Mouse (Mus musculus) activated CD4-positive, CD25-positive, alpha-beta regulatory T cell, adult 4 months (primary cell): ENCODE measurements around the gene Itga2. TPM values are rescaled to one million over a fixed set of nuclear protein-coding genes. Genes with fewer than 3 reads are reported as not detected.
A peak's percentile ranks its signal among the peaks of the same experiment; 100 is the strongest.

Experiments used
- ATAC-seq: one replicate; pipeline ENCODE4 v1.8.0; 2017
- polyA plus RNA-seq, 2 experiments: library from polyadenylated mRNA; unstranded; fragments of 100-300 nt; shearing (Covaris generic); gene quantifications; one replicate each; pipeline ENCODE4 v1.2.1; 2017

Itga2 gene
- polyA plus RNA-seq, 2 experiments from 2014 or later, result 8.1 to 9.7 TPM

DNA sequence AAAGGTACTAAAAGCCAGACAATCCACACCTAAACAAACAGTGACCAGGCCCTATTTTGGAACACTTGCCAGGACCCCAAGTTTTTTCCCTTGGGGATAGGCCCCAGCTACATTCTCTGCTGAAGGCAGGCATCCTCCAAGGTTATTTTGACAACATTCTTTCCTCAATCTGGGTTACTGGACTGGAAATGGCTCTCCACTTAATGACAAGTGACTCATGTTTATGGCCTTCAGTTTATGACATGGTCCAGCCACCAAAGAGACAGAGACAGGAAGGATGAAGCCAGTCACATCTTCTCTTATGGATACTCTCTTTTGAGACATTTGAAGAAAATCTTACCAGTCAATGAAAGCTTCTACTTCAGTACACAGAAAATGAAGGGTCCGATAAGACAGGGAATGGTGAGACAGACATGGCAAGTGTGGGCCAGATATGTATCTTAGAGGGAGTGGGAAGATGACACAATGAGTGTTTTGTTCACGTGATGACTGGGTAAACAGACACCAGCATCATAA lies 55.8 kb downstream of the Itga2 start:
- ATAC-seq, result no peak

DNA sequence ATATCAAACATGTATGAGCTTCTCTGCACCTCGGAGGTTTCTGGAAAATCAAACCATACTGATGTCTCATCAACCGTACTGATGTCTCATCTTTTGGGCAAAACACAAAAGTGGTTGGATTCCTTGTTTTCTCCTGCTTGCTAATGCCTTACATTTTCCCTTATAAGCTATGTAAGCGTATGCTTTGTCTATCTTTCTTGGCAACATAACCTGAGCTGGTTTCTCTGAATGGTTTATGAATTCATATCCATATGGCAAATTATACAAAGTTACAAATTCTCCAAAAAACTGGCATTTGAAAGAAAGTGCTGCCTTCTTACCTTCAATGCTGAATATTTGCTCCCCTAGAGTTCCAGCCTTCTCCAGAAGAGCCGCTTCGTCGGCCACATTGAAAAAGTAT lies 57.2 kb downstream of the Itga2 start:
- ATAC-seq, result no peak

DNA sequence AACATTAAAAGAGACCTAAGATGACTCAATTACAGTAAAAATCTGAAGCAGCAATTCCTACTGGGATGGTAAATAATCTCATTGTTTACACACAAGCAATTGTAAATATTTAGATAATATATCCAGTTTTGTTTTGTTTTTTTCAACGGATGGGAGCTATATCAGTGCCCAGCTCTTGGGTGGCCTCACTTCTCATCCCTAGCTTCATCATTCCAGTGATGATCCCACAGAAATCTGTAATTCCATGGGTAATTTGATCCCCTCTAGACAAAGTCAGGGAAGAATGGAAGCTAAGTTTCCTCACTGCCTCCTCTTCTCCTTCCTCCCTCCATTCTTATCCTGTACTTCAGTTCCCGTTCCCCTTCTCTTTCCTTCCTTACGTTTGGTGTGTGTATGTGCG lies 74.4 kb downstream of the Itga2 start:
- no peak for ATAC-seq

DNA sequence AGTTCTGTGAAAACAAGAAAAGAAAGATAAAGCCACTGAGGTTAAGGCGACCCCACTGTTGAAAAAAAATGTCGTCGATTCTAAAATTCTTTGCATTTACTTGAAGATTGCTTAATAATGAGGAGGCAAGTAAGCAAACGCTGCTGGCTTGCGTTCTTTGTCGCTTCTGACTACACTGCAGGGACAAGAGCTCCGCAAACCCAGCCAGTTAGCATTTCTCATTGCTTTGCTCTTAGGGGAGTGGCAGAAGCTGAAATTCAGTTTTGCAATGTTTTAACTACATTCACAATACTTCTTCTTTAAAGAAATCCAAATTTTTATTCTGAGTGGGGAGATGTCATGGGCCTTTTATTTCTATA lies 75.7 kb downstream of the Itga2 start:
- ATAC-seq, result no peak

DNA sequence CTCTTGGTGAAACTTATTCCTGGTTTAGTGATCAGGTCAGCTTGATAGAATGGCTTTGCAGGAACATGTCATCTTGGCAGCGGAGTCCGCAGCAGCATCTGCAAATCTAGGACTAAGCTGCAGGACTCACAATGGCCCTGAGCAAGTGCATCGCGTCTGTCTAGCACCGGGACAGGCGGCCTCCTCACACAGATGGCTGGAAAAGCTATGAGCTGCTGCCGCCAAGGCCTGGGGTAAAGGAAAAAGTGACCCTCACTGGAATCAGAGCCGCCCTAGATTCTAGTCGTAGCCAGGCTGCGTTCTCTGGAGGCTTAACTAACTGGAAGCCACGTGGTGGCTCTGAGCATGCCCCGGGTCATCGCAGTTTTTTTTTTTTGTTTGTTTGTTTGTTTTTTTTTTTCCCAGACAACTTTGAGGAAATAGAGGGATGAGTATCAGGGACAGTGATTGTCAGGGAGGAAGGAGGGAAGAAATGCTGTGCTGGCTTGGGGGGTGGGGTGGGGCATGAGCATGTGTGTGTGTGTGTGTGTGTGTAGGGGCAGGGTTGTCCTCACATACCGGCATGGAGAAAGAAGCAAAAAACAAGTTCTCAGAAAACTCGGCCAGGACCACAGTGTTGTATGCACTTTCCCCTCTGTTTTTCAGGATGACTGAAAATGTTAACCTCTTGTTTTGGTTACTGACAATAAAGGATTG lies 76.2 kb downstream of the Itga2 start:
- no peak for ATAC-seq

DNA sequence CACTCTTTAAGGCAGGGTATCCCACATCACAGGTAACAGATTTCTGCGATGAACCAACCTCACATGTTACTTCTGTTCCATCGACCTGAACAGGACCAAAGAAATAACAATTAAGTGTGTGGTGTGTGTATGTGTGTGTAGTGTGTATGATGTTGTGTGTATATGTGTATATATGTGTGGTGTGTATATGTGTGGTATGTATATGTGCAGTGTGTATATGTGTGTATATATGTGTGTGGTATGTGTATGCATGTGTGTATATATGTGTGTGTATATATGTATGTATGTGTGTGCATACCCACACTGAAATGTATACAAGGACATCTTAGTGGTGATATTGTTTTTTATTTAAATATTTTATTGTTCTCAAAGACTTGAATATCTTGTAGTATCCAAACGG lies 77.5 kb downstream of the Itga2 start:
- ATAC-seq, result no peak

DNA sequence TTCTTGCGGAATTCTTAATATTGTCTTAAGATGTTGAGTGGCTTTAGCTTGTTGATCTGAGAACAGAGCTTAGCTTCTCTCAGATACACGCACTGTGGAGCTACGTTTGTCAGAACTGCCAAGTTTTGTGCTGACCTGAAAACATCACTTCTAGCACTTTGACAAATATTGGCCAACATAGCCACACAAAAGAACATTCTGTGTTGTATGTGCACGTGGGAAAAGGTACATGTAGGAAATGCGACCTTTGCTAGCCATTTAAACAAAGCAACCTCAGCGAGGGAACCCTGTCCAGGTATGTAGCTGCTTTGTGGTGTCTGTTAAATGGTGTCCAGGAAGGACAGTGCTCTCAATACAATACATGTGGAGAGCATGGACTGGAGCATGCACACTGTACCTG lies 77.9 kb downstream of the Itga2 start:
- no peak for ATAC-seq

DNA sequence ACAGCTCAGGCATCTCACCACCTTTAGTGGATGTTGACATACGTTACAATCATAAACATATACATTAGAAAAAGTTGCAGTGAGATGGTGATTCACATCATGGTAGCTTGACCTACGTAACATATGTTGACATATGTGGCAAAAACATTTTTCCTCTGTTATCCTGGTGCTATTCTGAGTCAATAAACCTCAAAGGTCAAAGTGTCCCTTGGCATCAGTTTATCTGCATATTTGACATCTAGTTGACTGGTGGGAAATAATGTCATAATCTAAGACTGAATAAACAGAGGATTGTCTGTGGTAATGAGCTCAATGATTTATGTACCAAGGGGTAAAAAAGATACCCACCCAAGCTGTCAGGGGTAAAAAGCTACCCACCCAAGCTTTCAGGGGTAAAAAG lies 78.7 kb downstream of the Itga2 start:
- no peak for ATAC-seq

DNA sequence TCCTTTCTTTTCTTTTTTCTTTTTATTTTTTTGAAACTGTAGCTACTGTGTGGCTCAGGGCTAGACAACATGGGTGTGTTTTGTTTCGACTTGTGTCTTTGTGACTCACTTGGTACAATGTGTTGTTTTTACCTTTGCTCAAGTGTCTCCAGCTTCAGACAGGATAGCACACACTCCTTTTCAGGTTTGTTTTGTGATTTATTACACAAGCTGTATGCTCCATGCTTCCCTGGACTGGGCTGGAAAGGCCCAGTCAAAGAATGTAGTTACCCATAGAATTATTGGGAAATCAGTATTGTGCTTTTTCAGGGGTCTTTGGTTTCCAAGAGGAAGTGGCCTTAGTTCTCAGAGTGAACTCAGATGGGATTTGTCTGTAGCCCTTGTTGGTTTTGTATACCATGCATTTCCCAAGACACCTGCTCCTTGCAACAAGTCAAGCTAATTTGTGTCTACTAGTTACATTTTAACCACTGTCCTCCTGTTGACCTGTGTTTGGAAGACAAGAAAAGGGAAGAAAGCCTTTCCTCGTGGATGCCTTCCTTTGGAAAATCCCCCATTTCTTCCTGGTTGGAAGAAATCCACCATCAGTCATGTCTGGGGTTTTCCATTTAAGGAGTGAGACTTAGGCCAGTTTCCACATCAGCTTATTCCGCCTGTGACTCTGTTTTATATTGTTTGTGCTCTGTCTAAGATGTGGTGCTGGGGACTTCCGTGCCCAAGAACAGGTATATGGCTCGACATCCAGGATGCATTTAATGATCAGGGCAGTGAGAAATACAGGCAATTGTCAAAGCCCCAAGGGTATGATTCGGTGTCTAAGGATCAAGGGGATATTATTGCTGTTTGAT lies 79.4 kb downstream of the Itga2 start:
- no peak for ATAC-seq

DNA sequence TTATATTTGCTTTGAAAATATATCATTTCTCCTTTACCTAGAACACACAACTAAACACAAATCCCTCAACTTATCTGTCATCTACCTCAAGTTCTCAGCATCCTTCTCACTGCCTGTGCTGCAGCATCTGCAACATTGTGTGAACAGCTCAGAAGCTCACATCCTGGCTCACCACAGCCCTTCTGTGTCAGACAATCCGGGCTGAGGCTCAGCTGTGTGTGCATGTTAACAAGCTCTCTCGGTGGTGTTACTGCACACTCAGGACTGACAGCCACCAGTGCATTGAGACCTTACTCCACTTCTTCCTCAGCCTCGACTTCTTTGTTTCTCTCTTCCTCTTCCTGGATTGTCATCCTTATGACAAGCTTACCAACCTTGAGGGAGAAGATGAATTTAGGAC lies 83.0 kb downstream of the Itga2 start:
- ATAC-seq, result peak; percentile 29

DNA sequence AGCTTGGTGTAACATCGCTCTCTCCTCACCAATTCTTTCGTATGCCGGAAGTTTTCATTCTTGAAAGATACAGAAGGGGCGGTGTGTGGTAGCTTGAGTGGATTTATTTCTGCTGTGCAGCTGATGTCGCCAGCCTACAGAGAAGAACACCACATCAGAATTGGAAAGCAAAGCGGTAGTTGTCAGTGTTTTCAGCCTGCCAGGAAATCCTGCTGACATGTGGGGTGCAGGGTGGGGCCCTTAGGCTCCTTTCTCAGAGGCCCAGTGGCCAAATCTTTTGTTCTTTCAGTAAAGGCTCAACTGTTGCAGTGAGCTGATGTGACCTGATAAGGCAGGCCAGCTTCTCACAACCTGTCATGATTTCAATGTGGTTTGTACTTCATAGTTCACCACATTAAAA lies 86.1 kb downstream of the Itga2 start:
- ATAC-seq, result peak; percentile 81

DNA sequence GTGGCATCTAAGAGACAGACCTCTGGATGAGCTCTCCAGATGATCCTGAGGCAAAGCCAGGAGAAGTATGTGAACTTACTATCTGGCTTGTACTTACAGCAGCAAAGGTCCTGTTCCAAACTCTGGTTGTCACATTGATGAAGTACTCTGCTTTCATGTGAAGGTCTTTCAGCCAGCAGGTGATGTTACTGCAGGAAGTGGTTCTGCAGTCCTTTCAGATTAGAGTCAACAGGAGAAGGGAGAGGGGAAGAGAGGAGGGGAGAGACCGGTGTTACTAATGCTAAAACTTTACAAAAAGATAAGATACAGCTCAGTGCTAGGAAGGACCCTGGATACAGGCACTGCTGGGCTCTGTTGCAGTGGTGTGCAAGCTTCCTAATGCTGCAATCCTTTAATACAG lies 88.6 kb downstream of the Itga2 start:
- ATAC-seq, result peak; percentile 31

DNA sequence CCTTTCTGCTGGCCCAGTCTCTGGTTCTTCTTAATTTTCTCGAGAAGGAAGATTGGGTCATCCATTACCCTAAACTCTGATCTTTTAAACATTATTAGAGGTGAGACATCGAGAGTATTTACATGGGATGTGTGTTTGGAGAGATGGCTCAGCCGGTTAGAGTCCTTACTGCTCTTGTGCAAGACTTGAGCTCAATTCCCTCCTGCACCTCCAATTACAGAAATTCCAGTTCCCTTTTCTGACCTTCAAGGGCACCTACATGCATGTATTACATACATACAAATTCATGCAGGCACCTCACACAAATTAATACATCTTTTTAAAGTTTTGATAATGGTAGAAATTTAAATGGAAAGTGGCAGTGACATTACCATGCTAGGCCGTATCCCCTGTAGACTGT lies 91.4 kb downstream of the Itga2 start:
- ATAC-seq, result no peak

DNA sequence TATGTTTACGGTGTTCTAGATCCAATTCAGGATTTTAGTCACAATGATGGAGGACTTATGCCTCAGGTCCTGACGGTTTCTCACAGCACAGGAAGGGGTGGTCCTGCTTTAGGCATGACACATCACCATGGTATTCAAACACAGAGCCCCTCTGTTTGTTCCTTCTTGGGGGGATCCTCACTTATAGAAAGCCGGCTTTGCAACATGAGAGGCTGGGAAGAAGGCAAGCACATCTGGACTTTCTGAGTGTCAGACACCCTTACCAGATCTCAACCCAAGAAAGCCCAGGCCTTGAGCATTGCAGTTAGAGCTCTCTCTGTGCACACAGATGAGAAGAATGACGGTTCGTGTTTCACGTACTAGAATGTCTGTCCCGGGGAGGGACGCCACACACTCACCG lies 92.8 kb downstream of the Itga2 start:
- ATAC-seq, result no peak

DNA sequence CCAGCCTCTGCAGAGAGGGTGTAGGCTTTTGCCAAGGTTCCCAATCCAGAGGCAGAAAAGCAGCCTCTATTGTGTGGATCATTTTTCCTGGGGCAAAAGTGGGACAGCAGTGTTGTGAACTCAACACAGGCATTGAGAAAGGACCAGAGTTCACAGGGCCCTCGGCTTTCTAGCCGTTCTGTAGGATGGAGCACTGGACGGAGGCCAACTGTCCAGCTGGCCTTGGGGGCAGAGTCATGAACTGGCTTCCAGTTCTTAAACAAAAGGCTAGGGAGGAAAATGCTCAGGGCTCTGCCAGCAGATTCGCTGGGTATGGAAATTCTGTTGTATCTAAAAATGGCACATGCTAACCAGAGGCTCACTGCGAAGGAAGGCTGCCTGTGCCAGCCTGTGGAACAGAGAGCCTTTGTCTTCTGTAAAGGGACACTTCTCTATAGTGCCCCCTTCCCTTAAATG lies 93.3 kb downstream of the Itga2 start:
- no peak for ATAC-seq

DNA sequence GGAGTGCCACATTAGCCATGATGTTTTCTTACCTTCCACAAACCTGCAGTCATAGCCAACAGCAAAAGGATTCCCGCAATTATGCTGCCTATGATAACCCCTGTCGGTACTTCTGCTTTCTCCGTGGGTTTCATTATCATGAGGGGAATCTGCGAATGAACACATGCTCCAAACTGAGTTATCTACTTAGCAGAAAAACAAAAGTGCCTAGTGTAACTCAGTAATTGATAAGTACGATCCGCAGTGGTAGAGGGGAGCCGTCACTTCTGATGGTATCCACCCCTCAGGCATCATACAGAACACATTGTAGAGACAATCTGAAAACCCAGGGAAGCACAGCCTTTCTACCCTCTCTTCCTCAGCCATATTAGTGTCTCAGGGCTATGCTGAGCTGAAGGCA lies 94.8 kb downstream of the Itga2 start:
- no peak for ATAC-seq

DNA sequence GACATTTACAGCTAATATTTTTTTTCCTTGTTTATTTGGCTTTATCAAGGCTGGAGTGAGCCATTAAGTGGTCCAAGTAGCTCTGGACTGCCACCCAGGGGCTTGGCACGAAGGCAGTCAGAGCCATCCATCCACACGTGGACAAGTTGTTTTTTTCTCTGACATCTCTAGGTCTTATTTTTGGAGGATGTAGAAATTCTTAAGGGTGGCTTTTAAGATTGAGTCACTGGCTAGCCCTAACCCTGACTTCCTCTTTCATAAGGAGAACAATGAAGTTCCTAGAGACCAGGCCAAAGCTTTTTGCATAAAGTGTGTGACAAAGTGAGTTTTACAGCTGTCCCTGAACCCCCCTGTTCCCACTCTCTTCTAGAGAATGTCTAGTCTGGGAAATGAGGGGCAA lies 97.3 kb downstream of the Itga2 start:
- ATAC-seq, result no peak

DNA sequence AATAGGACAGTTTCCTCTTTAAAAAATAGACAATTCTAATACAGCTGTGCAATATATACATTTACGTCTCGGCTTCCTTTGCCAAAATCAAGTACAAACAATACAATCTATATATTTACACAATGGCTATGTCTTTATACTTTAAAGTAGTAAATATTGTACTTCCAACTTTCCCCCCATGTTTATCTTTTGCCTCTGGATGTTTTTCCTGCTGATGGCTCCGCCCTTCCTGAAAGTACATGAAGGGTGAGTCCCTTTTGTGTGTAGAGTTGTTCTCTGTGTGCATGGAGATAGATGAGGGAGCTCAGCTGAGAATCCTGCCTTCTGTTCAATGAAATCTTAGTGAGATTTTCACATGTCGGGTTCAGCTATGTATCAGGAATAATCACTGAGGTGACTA lies 98.5 kb downstream of the Itga2 start:
- ATAC-seq, result no peak

DNA sequence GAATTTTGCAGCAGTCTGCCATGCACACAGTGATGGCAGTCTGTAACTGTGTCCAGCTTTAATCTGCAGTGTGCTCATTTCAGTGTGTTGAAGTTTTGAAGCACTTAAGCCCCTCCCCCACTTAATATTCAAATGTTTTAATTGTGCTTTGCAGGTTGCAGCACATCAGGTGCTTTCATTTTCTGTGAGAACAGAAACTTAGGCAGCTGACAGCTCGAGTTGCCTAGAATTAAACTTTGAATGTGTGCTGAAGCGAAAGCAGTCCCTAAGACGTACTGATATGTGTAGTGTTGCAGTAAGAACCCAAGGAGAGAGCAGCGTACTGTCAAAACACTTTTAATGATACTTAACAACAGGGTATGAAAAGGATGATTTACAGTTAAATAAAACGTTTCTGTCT lies 99.1 kb downstream of the Itga2 start:
- peak; percentile 33 for ATAC-seq

DNA sequence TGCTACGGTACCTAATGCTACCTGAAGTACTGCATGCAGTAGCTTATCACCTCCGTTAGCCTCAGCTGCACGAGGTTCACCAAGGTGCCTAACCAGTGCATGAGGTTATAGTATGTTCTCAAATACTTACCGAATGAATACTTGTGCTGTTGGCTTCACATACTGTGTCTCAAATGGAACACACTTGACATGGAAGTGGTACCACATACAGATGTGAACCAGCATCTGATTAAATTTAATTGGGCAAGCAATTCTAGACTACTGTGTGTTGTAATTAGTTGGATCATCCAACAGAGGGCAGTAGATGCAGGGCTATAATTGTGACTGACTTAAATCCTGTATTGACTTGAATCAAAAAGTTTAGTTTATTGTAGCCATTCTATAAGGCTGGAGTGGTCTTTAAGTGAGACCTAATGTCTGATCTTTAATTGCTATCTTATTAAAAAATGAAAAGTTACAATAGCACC lies 100.5 kb downstream of the Itga2 start:
- ATAC-seq, result peak; percentile 87

DNA sequence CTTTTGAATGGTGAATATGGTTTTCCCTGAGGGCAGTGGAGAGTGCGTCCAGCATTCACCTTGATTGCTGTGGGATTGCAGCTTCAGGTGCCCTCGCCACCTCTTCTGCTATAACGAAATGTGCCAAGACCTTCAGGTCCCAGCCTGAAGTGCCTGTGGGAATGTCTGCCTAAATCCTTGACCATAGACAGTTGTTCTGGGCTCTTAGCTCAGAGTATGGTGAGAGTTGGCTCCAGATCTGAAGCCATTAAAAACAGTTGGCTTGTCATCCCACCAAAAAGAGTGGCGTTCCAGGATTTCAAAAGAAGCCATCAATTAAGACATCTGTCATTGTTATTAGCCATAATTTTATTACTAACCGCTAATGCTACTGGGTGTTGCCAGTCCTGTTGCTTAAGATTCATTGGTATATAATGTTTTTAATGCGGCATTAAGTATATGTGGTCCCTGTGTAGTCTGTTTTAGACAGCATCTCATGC lies 106.5 kb downstream of the Itga2 start:
- ATAC-seq, result no peak

DNA sequence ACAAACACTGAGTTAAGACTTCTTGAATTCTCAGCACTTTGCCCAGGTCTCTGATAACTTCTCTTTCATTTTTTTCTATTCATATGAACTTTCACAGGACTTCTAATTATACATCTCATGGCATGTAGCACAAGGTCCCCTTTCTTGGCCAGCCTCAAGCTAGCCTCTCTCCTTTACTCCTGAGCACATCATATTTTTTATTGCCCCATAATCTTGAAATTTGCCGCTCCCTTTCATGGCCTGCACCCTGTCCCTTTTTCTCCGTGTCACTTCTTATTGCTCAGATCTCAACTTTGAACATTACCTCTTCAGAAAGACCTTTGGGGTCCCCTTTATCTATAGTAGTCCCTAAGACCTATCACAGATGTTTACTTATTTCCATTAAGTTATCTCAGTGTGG lies 109.0 kb downstream of the Itga2 start:
- no peak for ATAC-seq

DNA sequence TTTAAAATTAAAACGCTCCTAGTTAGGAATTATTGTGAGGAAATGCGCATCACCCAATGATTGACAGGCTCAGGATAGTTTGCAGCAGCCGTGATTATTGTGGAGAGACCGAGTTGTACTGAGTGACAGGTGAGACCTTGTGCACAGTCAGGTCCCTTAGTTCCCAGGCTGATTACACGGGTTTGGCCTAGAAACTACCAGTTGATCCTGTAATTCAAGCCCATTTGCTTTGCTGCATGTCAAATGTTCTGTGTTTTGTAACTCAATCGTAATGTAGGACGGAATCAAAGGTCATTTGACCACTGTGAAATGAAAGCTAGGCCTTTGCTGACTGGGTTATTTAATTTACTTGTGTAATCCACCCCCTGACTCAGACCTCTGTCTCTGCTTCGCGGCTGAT lies 113.4 kb downstream of the Itga2 start:
- ATAC-seq, result peak; percentile 22
